Mouse (Mus musculus): Measurements from ENCODE around the gene Fos. TPM values are rescaled to one million over a fixed set of nuclear protein-coding genes. Genes with fewer than 3 reads are reported as not detected.

Fos gene
- total RNA-seq, 1 experiment from 2014 or later: 1,145 TPM

DNA sequence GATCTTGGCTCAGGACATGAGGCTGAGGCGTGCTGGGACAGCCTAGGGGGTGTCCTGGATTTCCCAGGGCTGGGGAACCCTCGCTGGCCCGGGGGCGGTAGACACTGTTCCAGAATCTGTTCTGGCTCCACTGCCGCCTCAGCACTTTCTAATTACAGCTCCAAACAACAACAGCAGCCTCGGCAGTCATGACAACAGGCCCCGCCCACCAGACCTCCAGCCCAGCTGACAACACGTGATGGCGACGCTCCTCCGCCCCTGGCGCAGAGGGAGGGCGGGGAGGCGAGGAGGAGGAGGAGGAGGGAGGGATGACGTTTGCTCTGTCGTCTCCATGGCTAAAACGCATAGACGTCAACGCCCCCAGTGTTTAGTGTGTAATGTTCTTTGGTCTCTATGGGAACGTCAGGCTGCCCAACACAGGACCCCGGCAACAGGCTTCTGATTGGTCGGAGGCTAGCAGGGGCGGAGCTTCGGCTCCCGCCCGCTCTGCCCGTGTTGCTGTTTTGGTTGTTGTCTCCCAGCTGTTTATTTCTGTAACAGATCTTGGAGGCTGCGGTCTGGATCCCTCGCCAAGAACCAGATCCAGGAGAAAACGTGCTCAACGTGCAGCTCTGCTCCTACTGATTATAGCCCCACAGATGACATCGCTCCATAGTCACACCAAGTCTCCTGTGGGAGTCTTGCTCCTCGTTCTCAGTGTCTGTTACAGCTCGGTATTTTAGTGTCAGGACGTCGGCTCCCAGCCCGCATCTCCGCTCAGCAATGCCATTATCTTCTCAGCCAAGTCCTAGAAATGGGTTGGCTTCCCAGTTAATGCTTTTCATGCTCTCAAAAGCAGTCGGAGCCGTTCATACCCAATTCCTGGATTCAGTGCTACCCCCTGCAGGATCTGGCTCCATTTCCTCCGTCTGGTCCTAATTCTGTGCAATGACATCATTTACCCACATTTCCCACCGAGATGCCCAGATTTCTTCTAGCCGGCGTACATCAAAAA is 18.3 kb upstream of the Fos start:
- ATAC-seq (replicated peaks in 1 of 2; ENCODE audit: insufficient read depth in 1 of 2, low FRiP score in 2 of 2, low TSS enrichment in 1 of 2, low read depth in 1 of 2, poor library complexity in 2 of 2, severe bottlenecking in 2 of 2): peak; percentile 92

DNA sequence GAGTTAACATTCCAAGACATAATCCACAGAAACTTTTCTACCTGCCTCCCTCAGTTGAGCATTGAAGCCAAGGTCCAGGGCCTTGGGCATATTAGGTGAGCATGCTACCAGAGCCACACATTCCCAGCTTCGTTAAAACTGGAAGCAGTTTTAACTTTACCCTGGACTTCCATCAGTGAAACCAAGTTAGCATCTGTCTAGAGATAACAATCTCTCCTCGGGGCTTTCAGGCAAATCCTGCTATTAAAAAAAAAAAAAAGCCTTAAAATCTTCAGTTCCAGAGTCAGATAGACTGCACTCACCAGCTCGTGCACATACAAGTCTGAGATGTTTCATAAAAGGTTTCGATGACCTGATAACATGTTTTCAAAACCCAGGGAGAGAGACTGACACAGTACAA is 17.4 kb upstream of the Fos start:
- no peak for ATAC-seq (replicated peaks in 1 of 2; ENCODE audit: insufficient read depth in 1 of 2, low FRiP score in 2 of 2, low TSS enrichment in 1 of 2, low read depth in 1 of 2, poor library complexity in 2 of 2, severe bottlenecking in 2 of 2)

DNA sequence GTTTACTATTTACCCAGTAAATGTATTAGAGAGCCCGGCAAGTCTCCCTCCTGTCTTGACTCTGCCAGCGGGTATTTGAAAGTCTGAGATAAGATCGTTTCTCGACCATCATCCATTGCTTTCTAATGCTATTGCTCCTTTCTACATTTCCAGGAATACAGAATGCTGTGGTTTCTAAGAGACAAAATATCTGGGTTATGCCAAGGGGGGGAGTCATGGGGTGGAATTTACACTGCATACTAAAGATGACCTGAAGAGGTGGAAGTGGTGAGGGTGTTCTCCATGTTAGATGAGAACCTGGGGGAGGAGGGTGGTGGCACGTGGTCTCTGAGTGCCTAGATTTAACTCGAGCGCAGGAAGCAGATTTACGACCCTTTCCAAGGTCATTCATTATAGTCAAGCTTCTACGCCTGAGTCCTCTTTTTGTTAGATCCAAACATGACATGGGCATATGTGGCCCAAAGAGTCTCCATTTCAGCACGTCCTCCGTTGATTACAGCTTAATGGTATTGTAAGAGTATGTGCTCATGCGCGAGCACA is 16.7 kb upstream of the Fos start:
- ATAC-seq (replicated peaks in 1 of 2; ENCODE audit: insufficient read depth in 1 of 2, low FRiP score in 2 of 2, low TSS enrichment in 1 of 2, low read depth in 1 of 2, poor library complexity in 2 of 2, severe bottlenecking in 2 of 2): no peak

DNA sequence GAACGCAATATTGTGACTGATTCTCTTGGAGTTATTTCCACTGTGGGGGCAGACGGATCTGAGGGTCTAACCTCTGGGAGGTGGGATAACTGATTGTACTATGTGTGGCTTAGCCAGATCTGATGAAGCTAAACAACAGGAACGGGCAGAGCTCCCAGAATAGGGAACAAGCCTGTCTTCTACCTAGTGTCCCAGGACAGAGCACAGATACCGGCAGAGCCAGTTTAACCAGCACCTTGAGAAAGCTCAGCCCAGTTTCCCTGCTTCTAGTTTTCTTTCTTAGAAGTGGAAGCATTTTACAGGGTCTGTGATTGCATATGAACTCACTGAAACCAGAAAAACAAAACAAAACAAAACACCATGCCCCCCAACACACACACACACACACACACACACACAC is 13.9 kb upstream of the Fos start:
- ATAC-seq (replicated peaks in 1 of 2; ENCODE audit: insufficient read depth in 1 of 2, low FRiP score in 2 of 2, low TSS enrichment in 1 of 2, low read depth in 1 of 2, poor library complexity in 2 of 2, severe bottlenecking in 2 of 2): no peak

DNA sequence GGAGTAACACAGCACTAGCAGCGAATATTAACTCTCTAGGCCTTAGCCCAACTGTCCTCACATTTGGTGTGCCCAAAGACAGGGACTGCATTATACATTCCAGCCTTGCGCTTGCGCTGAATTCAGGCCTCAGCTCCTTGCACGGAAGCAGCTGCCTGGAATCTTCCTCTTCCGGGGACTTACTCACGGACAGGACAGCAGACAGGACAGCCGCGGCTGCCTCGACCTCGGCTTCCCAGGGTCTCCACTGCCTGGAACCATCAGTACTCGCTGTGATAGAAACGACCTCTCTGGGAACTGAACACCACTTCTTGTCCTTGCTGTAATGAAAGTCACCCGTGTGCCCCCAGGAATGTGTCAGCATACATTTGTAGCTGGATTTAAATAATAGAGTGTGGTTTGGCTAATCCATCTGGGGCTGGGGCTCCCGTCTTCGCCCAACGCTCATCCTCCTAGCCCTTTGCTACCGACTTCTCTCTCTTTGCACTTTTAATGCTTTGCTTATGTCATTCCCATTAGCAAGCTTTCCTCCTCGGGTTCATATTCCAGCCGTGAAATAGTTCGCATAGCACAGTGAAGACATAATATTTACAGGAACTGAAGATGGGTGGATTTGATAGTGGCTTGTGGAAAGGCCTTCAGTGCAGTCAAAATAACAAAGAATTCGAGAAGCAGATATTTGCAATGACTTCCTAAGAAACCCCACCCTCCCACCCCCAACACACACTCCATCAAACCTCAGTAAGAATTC is 11.6 kb upstream of the Fos start:
- ATAC-seq (replicated peaks in 1 of 2; ENCODE audit: insufficient read depth in 1 of 2, low FRiP score in 2 of 2, low TSS enrichment in 1 of 2, low read depth in 1 of 2, poor library complexity in 2 of 2, severe bottlenecking in 2 of 2): no peak

DNA sequence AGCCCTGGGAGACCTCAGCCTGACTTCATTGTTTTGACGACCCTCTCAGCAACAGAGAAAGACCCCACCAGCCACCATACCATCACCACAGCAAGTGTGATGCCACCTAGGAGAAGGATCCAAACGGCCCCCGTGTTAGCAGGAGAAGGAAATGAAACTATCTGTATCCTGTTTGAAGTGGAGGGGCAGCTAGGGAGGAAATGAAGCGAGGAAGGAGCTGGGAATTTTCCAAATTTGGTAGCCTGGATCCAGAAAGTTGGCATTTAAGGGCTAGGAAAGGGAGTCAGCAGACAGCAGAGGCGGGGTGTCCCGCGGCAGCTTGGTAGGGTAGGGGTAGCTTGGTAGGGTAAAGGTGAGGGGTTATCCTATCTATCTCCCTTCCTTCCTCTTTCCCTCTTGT is 10.9 kb upstream of the Fos start:
- no peak for ATAC-seq (replicated peaks in 1 of 2; ENCODE audit: insufficient read depth in 1 of 2, low FRiP score in 2 of 2, low TSS enrichment in 1 of 2, low read depth in 1 of 2, poor library complexity in 2 of 2, severe bottlenecking in 2 of 2)

DNA sequence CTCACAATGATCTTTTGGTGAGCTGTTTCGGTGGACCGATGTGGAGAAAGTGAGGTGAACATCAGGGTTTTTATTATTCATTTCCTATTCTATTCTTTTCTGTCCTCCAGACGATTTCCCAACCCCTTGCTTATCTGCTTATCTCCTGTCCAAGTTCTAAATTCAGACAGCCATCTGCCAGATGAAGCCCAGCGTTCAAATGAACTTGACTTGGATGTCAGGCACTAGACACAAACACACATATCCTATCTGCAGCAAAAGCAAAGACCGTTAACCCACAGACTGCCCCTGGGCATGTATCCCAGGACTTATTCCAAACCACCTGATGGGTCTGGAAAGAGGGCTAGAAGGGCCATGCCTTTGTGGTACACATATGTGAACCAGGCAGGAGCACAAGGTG is 9.3 kb upstream of the Fos start:
- ATAC-seq (replicated peaks in 1 of 2; ENCODE audit: insufficient read depth in 1 of 2, low FRiP score in 2 of 2, low TSS enrichment in 1 of 2, low read depth in 1 of 2, poor library complexity in 2 of 2, severe bottlenecking in 2 of 2): no peak

DNA sequence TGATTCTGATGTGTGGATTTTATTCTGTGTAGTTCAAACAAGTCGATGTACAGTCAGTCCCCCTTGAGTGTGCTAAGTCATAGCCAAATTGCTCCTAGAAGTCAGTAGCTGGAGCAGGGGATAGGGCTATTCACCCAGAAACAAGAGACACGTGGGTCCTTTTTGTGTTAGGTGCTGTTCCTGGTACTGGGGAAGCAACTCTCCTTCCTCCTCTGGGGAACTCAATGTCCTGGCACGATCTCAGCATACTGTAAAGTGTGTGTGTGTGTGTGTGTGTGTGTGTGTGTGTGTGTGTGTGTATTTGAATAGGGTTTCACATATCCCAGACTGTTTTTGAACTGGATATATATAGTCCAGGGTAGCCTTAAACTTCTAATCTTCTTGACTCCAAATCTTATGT is 8.8 kb upstream of the Fos start:
- ATAC-seq (replicated peaks in 1 of 2; ENCODE audit: insufficient read depth in 1 of 2, low FRiP score in 2 of 2, low TSS enrichment in 1 of 2, low read depth in 1 of 2, poor library complexity in 2 of 2, severe bottlenecking in 2 of 2): no peak

DNA sequence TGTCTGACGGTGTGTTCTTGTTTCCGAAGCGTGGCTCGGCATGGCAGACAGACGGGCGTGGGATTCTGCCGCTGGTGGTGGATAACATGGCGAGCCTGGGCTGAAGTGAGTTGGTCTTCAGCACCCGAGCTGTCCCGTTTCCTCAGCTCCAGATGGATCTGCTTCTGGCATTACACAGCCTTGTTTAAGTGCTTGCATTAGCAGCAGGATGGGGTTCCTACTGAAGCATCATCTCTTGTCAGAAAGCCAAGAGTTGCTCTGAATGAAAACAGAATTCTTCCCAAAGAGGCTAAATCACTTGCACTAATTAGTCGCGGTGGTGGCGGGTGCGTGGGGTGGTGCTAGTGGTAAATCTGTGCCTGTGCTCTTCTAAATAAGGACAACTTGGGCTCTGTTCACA is 5.8 kb upstream of the Fos start:
- ATAC-seq (replicated peaks in 1 of 2; ENCODE audit: insufficient read depth in 1 of 2, low FRiP score in 2 of 2, low TSS enrichment in 1 of 2, low read depth in 1 of 2, poor library complexity in 2 of 2, severe bottlenecking in 2 of 2): no peak

DNA sequence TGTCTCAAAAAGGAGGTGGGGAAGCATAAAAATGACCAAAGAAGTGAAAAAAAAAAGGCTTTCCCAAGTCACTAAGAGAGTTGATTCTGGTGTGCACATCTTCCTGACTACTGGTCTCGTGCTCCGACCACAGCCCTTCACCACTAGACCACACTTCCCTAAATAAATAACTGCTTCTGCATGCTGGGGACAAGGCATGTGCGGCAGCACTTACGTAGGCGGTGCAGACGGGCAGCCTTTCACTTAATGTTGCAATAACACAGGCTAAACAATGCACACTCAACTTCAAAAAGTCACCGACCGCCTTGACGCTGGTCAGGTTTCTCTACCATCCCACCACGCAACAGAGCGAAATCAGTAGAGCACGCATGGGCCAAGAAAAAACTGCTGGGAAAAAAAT is 5.0 kb upstream of the Fos start:
- peak; percentile 78 to 80 for ATAC-seq (replicated peaks in 1 of 2; ENCODE audit: insufficient read depth in 1 of 2, low FRiP score in 2 of 2, low TSS enrichment in 1 of 2, low read depth in 1 of 2, poor library complexity in 2 of 2, severe bottlenecking in 2 of 2)

DNA sequence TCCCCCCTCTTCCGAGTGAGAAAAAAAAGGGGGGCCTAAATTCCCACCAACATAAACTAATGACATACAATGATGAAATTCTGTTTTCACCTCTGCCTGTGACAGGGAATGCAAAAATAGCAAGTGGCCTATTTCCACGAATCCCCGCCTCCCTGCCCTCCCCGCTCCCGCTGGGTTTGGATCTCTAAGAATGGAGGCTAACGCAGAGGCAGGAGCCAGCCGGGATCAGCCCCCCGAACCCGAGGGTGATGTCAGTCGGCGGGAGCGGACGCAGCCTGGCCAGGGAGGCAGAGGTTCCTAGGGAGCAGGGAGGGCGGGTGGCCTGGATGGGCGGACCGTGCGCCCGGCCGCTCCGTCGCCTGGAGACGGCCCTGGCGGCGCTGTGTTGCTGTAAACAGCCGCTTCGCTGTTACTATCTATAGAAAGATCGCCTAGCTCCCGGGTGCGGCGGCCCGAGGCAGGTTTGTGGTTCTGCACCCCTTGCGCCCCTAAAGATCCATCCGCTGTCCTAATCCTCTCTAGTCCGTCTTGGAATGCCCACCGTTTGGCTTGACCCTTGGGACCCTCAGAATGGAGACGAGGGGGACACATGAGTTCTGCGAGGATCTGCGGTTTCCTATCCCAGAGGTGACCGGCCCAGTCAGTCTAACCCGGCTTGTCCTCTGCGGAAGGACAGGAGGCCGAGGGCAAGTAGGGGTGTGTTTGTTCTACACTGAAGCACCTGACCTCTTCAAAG is 1.6 kb upstream of the Fos start:
- peak in 1 of 2 experiments; percentile 13; a peak in 2 of 4 replicates for ATAC-seq (replicated peaks in 1 of 2; ENCODE audit: insufficient read depth in 1 of 2, low FRiP score in 2 of 2, low TSS enrichment in 1 of 2, low read depth in 1 of 2, poor library complexity in 2 of 2, severe bottlenecking in 2 of 2)

DNA sequence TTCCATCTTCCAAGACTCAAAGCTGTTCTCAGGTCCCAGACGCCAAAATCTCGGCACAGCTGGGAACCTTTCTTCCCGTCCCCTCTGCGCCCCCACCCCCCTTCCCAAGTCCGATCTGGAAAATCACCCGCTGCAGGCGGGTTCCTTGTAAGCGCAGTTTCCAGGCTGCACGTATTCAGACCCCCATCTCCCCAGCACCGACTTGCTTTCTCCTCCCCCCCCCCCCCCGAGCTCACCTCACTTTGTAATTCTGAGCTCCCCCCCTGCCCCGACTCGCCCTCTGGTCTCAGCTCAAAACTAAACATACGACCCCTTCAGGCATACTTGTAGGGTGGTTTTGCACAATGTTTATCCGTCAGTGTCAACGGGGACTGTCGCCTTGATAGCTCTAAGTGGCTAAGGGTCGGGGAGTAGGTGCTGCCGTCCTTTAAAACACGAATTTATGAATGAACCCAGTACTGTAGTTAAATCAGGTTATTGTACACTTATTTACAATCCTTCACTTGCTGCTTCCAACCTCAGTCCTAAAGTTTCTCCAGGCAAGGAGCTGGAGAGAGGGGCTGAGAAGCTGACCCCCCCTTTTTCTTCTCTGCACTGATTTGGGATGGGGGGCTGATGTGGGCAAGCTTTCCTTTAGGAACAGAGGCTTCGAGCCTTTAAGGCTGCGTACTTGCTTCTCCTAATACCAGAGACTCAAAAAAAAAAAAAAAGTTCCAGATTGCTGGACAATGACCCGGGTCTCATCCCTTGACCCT is 857 bp upstream of the Fos start:
- no peak for ATAC-seq (replicated peaks in 1 of 2; ENCODE audit: insufficient read depth in 1 of 2, low FRiP score in 2 of 2, low TSS enrichment in 1 of 2, low read depth in 1 of 2, poor library complexity in 2 of 2, severe bottlenecking in 2 of 2)

DNA sequence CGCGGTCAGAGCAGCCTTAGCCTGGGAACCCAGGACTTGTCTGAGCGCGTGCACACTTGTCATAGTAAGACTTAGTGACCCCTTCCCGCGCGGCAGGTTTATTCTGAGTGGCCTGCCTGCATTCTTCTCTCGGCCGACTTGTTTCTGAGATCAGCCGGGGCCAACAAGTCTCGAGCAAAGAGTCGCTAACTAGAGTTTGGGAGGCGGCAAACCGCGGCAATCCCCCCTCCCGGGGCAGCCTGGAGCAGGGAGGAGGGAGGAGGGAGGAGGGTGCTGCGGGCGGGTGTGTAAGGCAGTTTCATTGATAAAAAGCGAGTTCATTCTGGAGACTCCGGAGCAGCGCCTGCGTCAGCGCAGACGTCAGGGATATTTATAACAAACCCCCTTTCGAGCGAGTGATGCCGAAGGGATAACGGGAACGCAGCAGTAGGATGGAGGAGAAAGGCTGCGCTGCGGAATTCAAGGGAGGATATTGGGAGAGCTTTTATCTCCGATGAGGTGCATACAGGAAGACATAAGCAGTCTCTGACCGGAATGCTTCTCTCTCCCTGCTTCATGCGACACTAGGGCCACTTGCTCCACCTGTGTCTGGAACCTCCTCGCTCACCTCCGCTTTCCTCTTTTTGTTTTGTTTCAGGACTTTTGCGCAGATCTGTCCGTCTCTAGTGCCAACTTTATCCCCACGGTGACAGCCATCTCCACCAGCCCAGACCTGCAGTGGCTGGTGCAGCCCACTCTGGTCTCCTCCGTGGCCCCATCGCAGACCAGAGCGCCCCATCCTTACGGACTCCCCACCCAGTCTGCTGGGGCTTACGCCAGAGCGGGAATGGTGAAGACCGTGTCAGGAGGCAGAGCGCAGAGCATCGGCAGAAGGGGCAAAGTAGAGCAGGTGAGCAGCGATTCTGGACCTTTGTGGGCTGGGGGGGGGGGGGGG is 875 bp downstream of the Fos start:
- ATAC-seq (replicated peaks in 1 of 2; ENCODE audit: insufficient read depth in 1 of 2, low FRiP score in 2 of 2, low TSS enrichment in 1 of 2, low read depth in 1 of 2, poor library complexity in 2 of 2, severe bottlenecking in 2 of 2): no peak; a peak in 1 of 4 replicates

DNA sequence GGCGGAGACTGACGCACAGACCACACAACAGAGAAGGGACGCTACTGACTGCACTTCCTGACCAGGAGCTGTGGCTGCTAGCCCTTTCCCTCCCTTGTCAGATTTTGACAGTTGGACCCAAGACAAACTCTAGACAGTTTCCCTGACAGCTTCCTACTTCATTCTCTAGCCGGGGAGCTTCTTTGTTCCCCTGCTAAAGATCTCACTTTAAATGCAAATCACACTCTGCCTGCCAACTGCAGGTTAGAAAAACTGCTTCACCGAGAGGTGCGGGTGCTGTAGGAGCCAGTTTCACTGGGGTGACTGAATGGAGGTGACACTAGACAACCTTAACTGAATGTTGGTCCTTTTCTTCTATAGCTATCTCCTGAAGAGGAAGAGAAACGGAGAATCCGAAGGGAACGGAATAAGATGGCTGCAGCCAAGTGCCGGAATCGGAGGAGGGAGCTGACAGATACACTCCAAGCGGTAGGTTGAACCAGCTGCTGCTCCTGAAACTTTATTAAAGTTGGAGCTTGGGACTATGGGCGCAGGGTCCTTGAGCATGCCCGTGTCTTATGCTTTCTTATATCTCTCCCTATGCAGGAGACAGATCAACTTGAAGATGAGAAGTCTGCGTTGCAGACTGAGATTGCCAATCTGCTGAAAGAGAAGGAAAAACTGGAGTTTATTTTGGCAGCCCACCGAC is 1.7 kb downstream of the Fos start:
- no peak for ATAC-seq (replicated peaks in 1 of 2; ENCODE audit: insufficient read depth in 1 of 2, low FRiP score in 2 of 2, low TSS enrichment in 1 of 2, low read depth in 1 of 2, poor library complexity in 2 of 2, severe bottlenecking in 2 of 2)

DNA sequence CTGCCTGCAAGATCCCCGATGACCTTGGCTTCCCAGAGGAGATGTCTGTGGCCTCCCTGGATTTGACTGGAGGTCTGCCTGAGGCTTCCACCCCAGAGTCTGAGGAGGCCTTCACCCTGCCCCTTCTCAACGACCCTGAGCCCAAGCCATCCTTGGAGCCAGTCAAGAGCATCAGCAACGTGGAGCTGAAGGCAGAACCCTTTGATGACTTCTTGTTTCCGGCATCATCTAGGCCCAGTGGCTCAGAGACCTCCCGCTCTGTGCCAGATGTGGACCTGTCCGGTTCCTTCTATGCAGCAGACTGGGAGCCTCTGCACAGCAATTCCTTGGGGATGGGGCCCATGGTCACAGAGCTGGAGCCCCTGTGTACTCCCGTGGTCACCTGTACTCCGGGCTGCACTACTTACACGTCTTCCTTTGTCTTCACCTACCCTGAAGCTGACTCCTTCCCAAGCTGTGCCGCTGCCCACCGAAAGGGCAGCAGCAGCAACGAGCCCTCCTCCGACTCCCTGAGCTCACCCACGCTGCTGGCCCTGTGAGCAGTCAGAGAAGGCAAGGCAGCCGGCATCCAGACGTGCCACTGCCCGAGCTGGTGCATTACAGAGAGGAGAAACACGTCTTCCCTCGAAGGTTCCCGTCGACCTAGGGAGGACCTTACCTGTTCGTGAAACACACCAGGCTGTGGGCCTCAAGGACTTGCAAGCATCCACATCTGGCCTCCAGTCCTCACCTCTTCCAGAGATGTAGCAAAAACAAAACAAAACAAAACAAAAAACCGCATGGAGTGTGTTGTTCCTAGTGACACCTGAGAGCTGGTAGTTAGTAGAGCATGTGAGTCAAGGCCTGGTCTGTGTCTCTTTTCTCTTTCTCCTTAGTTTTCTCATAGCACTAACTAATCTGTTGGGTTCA is 2.5 kb downstream of the Fos start:
- ATAC-seq (replicated peaks in 1 of 2; ENCODE audit: insufficient read depth in 1 of 2, low FRiP score in 2 of 2, low TSS enrichment in 1 of 2, low read depth in 1 of 2, poor library complexity in 2 of 2, severe bottlenecking in 2 of 2): no peak; a peak in 1 of 4 replicates
